Mouse (Mus musculus): ENCODE measurements around the gene Gm21972.

GRCm38 (mm10) chr1:86188271-86188670 lies 54.8 kb downstream of the Gm21972 start:
- TF ChIP-seq POLR2AphosphoS2 (IDR thresholded peaks at IDR 0.05; ENCODE audit: insufficient read length, low read depth) (no peak), TCF12 (IDR thresholded peaks at IDR 0.05; ENCODE audit: insufficient read depth, poor library complexity, severe bottlenecking) (no peak), USF1 (IDR thresholded peaks at IDR 0.05; ENCODE audit: low read depth) (no peak)
